Mouse (Mus musculus) cortical plate, adult 2 months (tissue): ENCODE data around the gene Wwp2.

Experiments used
- CTCF ChIP-seq: fragments of 200-500 bp; IDR thresholded peaks from 2 replicates; pipeline ENCODE4 v1.5.1; 2011; ENCODE audit warnings: mild to moderate bottlenecking, control low read depth, low read length; ENCODE audit not compliant: insufficient read depth; ENCODE audit errors: extremely low read depth
- POLR2A ChIP-seq: fragments of 200-500 bp; IDR thresholded peaks from 2 replicates; pipeline ENCODE4 v1.6.1; 2011; ENCODE audit warnings: mild to moderate bottlenecking, low read length, control low read depth; ENCODE audit not compliant: insufficient read depth; ENCODE audit errors: extremely low read depth

- TF ChIP-seq POLR2A (no peak), CTCF (no peak)
These were observed 46.6 kb upstream of the Wwp2 start for GRCm38 (mm10) chr8:107389557-107389956.
